ENCODE assay signal across 9 mouse cellular contexts in the genomic region with DNA sequence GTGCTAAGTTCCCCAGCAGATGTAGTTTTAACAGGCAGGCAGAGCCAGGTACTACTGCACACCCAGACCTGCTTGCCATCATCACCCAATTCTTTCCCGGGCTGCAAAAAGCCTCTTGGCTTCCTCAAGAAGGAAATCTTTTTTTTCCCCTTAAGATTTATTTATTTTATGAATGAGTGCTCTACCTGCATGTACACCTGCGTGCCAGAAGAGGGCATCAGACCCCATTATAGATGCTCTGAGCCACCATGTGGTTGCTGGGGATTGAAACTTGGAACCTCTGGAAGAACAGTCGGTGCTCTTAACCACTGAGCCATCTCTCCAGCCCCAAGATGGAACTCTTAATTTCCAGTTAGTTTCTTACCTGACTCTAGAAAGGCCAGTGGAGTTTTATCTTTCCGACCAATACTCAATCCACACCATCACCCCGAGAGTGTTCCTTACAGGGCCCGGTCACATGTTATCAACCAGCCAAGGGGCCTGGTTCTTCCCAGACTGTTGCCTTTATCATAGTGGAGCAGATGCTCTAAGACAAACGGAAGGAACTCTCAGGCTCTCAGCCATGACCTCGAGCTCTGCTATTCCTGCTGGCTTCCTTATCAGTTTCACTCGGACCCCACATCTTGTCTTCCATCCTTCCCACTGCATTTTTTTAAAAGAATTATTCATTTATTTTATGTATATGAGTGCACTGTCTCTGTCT. TPM values are rescaled to one million over a fixed set of nuclear protein-coding genes. Genes with fewer than 3 reads are reported as not detected.
A peak's percentile ranks its signal among the peaks of the same experiment; 100 is the strongest.
DNase-seq lines count a peak whose midpoint lies in the region; ATAC-seq and TF ChIP-seq lines count a peak whose summit lies in the region.
"Had no signal": no experiment of that assay in that cellular context is flagged by ENCODE, and none has a peak within 500 bp of the region (broad histone marks: within the 10 kb centered on the region; RNA-seq: fewer than 3 reads in every experiment).

No protein-coding gene starts in this region.

- peak overlapping the region; percentile 56 for H3K4me2 ChIP-seq in liver, embryonic 16.5 days (ENCODE audit: low read depth, low read length)

- no peaks in the 10 kb centered on the region for H3K27me3 ChIP-seq in liver, embryonic 16.5 days (ENCODE audit: control insufficient read depth, insufficient read depth, low read depth, low read length)

- H3K9ac ChIP-seq in liver, embryonic 16.5 days (ENCODE audit: low read depth, low read length): peak overlapping the region; percentile 9; the same call in 1 of the 2 replicates

- H3K4me1 ChIP-seq in liver, embryonic 16.5 days (ENCODE audit: control insufficient read depth, low read depth, low read length): peaks cover 43% of the 10 kb centered on the region

- TF ChIP-seq CTCF in brain, embryonic 14.5 days (IDR thresholded peaks at IDR 0.05; ENCODE audit: borderline replicate concordance, extremely low read depth, insufficient read depth, insufficient read length): peak; percentile 41; the same call in 1 of the 2 replicates

- ATAC-seq in liver, embryonic 16.5 days (ENCODE audit: low read depth): peak; percentile 91

- WGBS in liver, embryonic 16.5 days (ENCODE audit: insufficient replicate concordance): 18% methylated on average over 9 of the region's 9 CpGs

- no peaks in the 10 kb centered on the region; the same call in 1 of the 2 replicates for H3K9me3 ChIP-seq in liver, embryonic 16.5 days (replicated peaks; ENCODE audit: control insufficient read depth, low read length)

- no peak for TF ChIP-seq POLR2A in brain, embryonic 14.5 days (IDR thresholded peaks at IDR 0.05; ENCODE audit: borderline replicate concordance, extremely low read depth, insufficient read depth, insufficient read length, poor library complexity, severe bottlenecking)

- H3K36me3 ChIP-seq in liver, embryonic 16.5 days (ENCODE audit: control insufficient read depth, insufficient read depth): peaks cover 19% of the 10 kb centered on the region

- 0 out of 2 replicates have a peak overlapping the region, but pooled peaks have one; percentile 5 for H3K4me3 ChIP-seq in liver, embryonic 16.5 days (ENCODE audit: low read depth, low read length)

- DNase-seq in embryo, embryonic 11 days: peak; percentile 23
- no peak for DNase-seq in embryo, embryonic 9.5 days (ENCODE audit: extremely low spot score)
- DNase-seq in lung, postnatal 36 days: peak; percentile 10
- DNase-seq in lung, postnatal 25 days (ENCODE audit: low spot score): no peak
- DNase-seq in brain, embryonic 14.5 days (ENCODE audit: low read depth): peak; percentile 21
- no peak for DNase-seq in urinary bladder, adult 18-20 months (ENCODE audit: low spot score in 2 of 2)
- DNase-seq in urinary bladder, postnatal 25 days (ENCODE audit: low spot score): no peak
- DNase-seq: heart, adult 18-20 months had no signal

- peak overlapping the region; percentile 88 for H3K27ac ChIP-seq in liver, embryonic 16.5 days (ENCODE audit: low read length)

RNA-seq across cellular contexts. Expression of gene Ccdc32, which starts 4.5 kb away (rescaled TPM):
- polyA plus RNA-seq in brain, embryonic 14.5 days (2012; rRNA removed): 20.9 and 23.0 TPM in 2 replicates
- polyA plus RNA-seq in liver, embryonic 16.5 days (2015; fragmentation: Nextera tagmentation; extraction: Ambion mirVana): 13.3 and 13.4 TPM in 2 replicates

RNA-seq across cellular contexts. Expression of gene Rpusd2, which starts 9.9 kb away (rescaled TPM):
- 8.0 and 8.4 TPM in 2 replicates for polyA plus RNA-seq in brain, embryonic 14.5 days (2012; rRNA removed)
- polyA plus RNA-seq in liver, embryonic 16.5 days (2015; fragmentation: Nextera tagmentation; extraction: Ambion mirVana): 2.0 and 2.1 TPM in 2 replicates

RNA-seq across cellular contexts. Expression of gene Knl1, which starts 22.2 kb away (rescaled TPM):
- 2.4 and 3.3 TPM in 2 replicates for polyA plus RNA-seq in brain, embryonic 14.5 days (2012; rRNA removed)
- 52.2 and 57.6 TPM in 2 replicates for polyA plus RNA-seq in liver, embryonic 16.5 days (2015; fragmentation: Nextera tagmentation; extraction: Ambion mirVana)

Comparison
In these comparisons a context has a peak if more than half of its experiments do, and no peak if none do; other contexts are left out.
1. DNase-seq: peak in embryo, embryonic 11 days (single experiment), lung, postnatal 36 days (single experiment) and brain, embryonic 14.5 days (single experiment); none in embryo, embryonic 9.5 days (single experiment), lung, postnatal 25 days (single experiment), urinary bladder, adult 18-20 months (0 of 2) and urinary bladder, postnatal 25 days (single experiment).
2. RNA of gene Knl1, which starts 22.2 kb away (polyA plus RNA-seq): 52.2 to 57.6 TPM in liver, embryonic 16.5 days; 2.4 to 3.3 TPM in brain, embryonic 14.5 days; every median in the first group is over 10 times any median in the second.